Mouse (Mus musculus): Measurements from ENCODE around the gene Gm13279. TPM values are rescaled to one million over a fixed set of nuclear protein-coding genes. Genes with fewer than 3 reads are reported as not detected.

Gene Gm13279
- polyA plus RNA-seq, 1 experiment from 2014 or later: not detected

Other genes with a start within 250 kb of the Gm13279 start
- gene Ifna15, start 239.2 kb upstream of the Gm13279 start, polyA plus RNA-seq (2015; fragmentation: Illumina TruSeq; extraction: RNeasy Lipid Tissue Mini Kit (QIAGEN cat#74804); ENCODE audit: low read depth, low replicate concordance): not detected
- gene Ifna14, start 225.6 kb upstream of the Gm13279 start, polyA plus RNA-seq (2015; fragmentation: Illumina TruSeq; extraction: RNeasy Lipid Tissue Mini Kit (QIAGEN cat#74804); ENCODE audit: low read depth, low replicate concordance): not detected
- gene Ifna9, start 205.0 kb upstream of the Gm13279 start, polyA plus RNA-seq (2015; fragmentation: Illumina TruSeq; extraction: RNeasy Lipid Tissue Mini Kit (QIAGEN cat#74804); ENCODE audit: low read depth, low replicate concordance): not detected
- not detected for gene Ifna12, start 194.0 kb upstream of the Gm13279 start, polyA plus RNA-seq (2015; fragmentation: Illumina TruSeq; extraction: RNeasy Lipid Tissue Mini Kit (QIAGEN cat#74804); ENCODE audit: low read depth, low replicate concordance)
- gene C87499, start 163.0 kb upstream of the Gm13279 start, polyA plus RNA-seq (2015; fragmentation: Illumina TruSeq; extraction: RNeasy Lipid Tissue Mini Kit (QIAGEN cat#74804); ENCODE audit: low read depth, low replicate concordance): not detected
- not detected for gene Ifna13, start 152.9 kb upstream of the Gm13279 start, polyA plus RNA-seq (2015; fragmentation: Illumina TruSeq; extraction: RNeasy Lipid Tissue Mini Kit (QIAGEN cat#74804); ENCODE audit: low read depth, low replicate concordance)
- not detected for gene Ifna16, start 120.5 kb upstream of the Gm13279 start, polyA plus RNA-seq (2015; fragmentation: Illumina TruSeq; extraction: RNeasy Lipid Tissue Mini Kit (QIAGEN cat#74804); ENCODE audit: low read depth, low replicate concordance)
- not detected for gene Ifna2, start 113.5 kb upstream of the Gm13279 start, polyA plus RNA-seq (2015; fragmentation: Illumina TruSeq; extraction: RNeasy Lipid Tissue Mini Kit (QIAGEN cat#74804); ENCODE audit: low read depth, low replicate concordance)
- not detected for gene Ifnab, start 106.0 kb upstream of the Gm13279 start, polyA plus RNA-seq (2015; fragmentation: Illumina TruSeq; extraction: RNeasy Lipid Tissue Mini Kit (QIAGEN cat#74804); ENCODE audit: low read depth, low replicate concordance)
- not detected for gene Gm26566, start 75.6 kb upstream of the Gm13279 start, polyA plus RNA-seq (2015; fragmentation: Illumina TruSeq; extraction: RNeasy Lipid Tissue Mini Kit (QIAGEN cat#74804); ENCODE audit: low read depth, low replicate concordance)
- gene Klhl9, start 74.9 kb upstream of the Gm13279 start, polyA plus RNA-seq (2015; fragmentation: Illumina TruSeq; extraction: RNeasy Lipid Tissue Mini Kit (QIAGEN cat#74804); ENCODE audit: low read depth, low replicate concordance): 77.2 TPM
- gene Gm13271, start 42.5 kb upstream of the Gm13279 start, polyA plus RNA-seq (2015; fragmentation: Illumina TruSeq; extraction: RNeasy Lipid Tissue Mini Kit (QIAGEN cat#74804); ENCODE audit: low read depth, low replicate concordance): not detected
- not detected for gene Gm13283, start 37.3 kb upstream of the Gm13279 start, polyA plus RNA-seq (2015; fragmentation: Illumina TruSeq; extraction: RNeasy Lipid Tissue Mini Kit (QIAGEN cat#74804); ENCODE audit: low read depth, low replicate concordance)
- not detected for gene Gm13290, start 23.6 kb upstream of the Gm13279 start, polyA plus RNA-seq (2015; fragmentation: Illumina TruSeq; extraction: RNeasy Lipid Tissue Mini Kit (QIAGEN cat#74804); ENCODE audit: low read depth, low replicate concordance)
- not detected for gene Gm13289, start 20.5 kb upstream of the Gm13279 start, polyA plus RNA-seq (2015; fragmentation: Illumina TruSeq; extraction: RNeasy Lipid Tissue Mini Kit (QIAGEN cat#74804); ENCODE audit: low read depth, low replicate concordance)
- gene Gm13272, start 17.5 kb upstream of the Gm13279 start, polyA plus RNA-seq (2015; fragmentation: Illumina TruSeq; extraction: RNeasy Lipid Tissue Mini Kit (QIAGEN cat#74804); ENCODE audit: low read depth, low replicate concordance): not detected
- not detected for gene Ifnz, start 15.3 kb upstream of the Gm13279 start, polyA plus RNA-seq (2015; fragmentation: Illumina TruSeq; extraction: RNeasy Lipid Tissue Mini Kit (QIAGEN cat#74804); ENCODE audit: low read depth, low replicate concordance)
- gene Gm13276, start 11.7 kb upstream of the Gm13279 start, polyA plus RNA-seq (2015; fragmentation: Illumina TruSeq; extraction: RNeasy Lipid Tissue Mini Kit (QIAGEN cat#74804); ENCODE audit: low read depth, low replicate concordance): not detected
- not detected for gene Gm13277, start 8.8 kb upstream of the Gm13279 start, polyA plus RNA-seq (2015; fragmentation: Illumina TruSeq; extraction: RNeasy Lipid Tissue Mini Kit (QIAGEN cat#74804); ENCODE audit: low read depth, low replicate concordance)
- not detected for gene Gm13278, start 5.8 kb upstream of the Gm13279 start, polyA plus RNA-seq (2015; fragmentation: Illumina TruSeq; extraction: RNeasy Lipid Tissue Mini Kit (QIAGEN cat#74804); ENCODE audit: low read depth, low replicate concordance)
- gene Gm13275, start 2.9 kb upstream of the Gm13279 start, polyA plus RNA-seq (2015; fragmentation: Illumina TruSeq; extraction: RNeasy Lipid Tissue Mini Kit (QIAGEN cat#74804); ENCODE audit: low read depth, low replicate concordance): not detected
- not detected for gene Gm13285, start 2.3 kb downstream of the Gm13279 start, polyA plus RNA-seq (2015; fragmentation: Illumina TruSeq; extraction: RNeasy Lipid Tissue Mini Kit (QIAGEN cat#74804); ENCODE audit: low read depth, low replicate concordance)
- not detected for gene Gm13287, start 5.9 kb downstream of the Gm13279 start, polyA plus RNA-seq (2015; fragmentation: Illumina TruSeq; extraction: RNeasy Lipid Tissue Mini Kit (QIAGEN cat#74804); ENCODE audit: low read depth, low replicate concordance)
- not detected for gene Gm13288, start 8.1 kb downstream of the Gm13279 start, polyA plus RNA-seq (2015; fragmentation: Illumina TruSeq; extraction: RNeasy Lipid Tissue Mini Kit (QIAGEN cat#74804); ENCODE audit: low read depth, low replicate concordance)
- not detected for gene Ifna7, start 18.8 kb downstream of the Gm13279 start, polyA plus RNA-seq (2015; fragmentation: Illumina TruSeq; extraction: RNeasy Lipid Tissue Mini Kit (QIAGEN cat#74804); ENCODE audit: low read depth, low replicate concordance)
- gene Ifna11, start 22.6 kb downstream of the Gm13279 start, polyA plus RNA-seq (2015; fragmentation: Illumina TruSeq; extraction: RNeasy Lipid Tissue Mini Kit (QIAGEN cat#74804); ENCODE audit: low read depth, low replicate concordance): not detected
- gene Ifna6, start 30.0 kb downstream of the Gm13279 start, polyA plus RNA-seq (2015; fragmentation: Illumina TruSeq; extraction: RNeasy Lipid Tissue Mini Kit (QIAGEN cat#74804); ENCODE audit: low read depth, low replicate concordance): not detected
- gene Ifna5, start 38.1 kb downstream of the Gm13279 start, polyA plus RNA-seq (2015; fragmentation: Illumina TruSeq; extraction: RNeasy Lipid Tissue Mini Kit (QIAGEN cat#74804); ENCODE audit: low read depth, low replicate concordance): not detected
- gene Ifna4, start 44.5 kb downstream of the Gm13279 start, polyA plus RNA-seq (2015; fragmentation: Illumina TruSeq; extraction: RNeasy Lipid Tissue Mini Kit (QIAGEN cat#74804); ENCODE audit: low read depth, low replicate concordance): not detected
- gene Ifna1, start 52.7 kb downstream of the Gm13279 start, polyA plus RNA-seq (2015; fragmentation: Illumina TruSeq; extraction: RNeasy Lipid Tissue Mini Kit (QIAGEN cat#74804); ENCODE audit: low read depth, low replicate concordance): not detected
- not detected for gene Ifne, start 82.8 kb downstream of the Gm13279 start, polyA plus RNA-seq (2015; fragmentation: Illumina TruSeq; extraction: RNeasy Lipid Tissue Mini Kit (QIAGEN cat#74804); ENCODE audit: low read depth, low replicate concordance)

Measured in brain, adult 10 weeks (tissue).